Mouse (Mus musculus) adrenal gland, postnatal 14 days (tissue): Measurements from ENCODE around the gene Nup50. TPM values are rescaled to one million over a fixed set of nuclear protein-coding genes. Genes with fewer than 3 reads are reported as not detected.
A peak's percentile ranks its signal among the peaks of the same experiment; 100 is the strongest.

Experiments used
- DNase-seq: peaks from one replicate; pipeline ENCODE4 v3.0.0; 2021; ENCODE audit warnings: mixed read lengths
- long read RNA-seq, 2 experiments: library from polyadenylated mRNA; stranded (forward); transcript quantifications; one replicate each; pipeline ENCODE4 v2.0.0; 2021
- total RNA-seq: library from RNA; stranded (reverse); gene quantifications from 2 replicates; pipeline ENCODE4 v1.2.3, GENCODE M21; 2021

Nup50 gene
- total RNA-seq: 30.9 and 33.1 TPM in 2 replicates
- long read RNA-seq, experiment 1, full-length matches to known transcripts: 31 of 38 reads
- long read RNA-seq, experiment 1, partial matches to known transcripts: 5 of 38 reads
- long read RNA-seq, experiment 1, other reads (novel, unspliced or antisense): 2 of 38 reads
- long read RNA-seq, experiment 2, full-length matches to known transcripts: 17 of 23 reads
- long read RNA-seq, experiment 2, partial matches to known transcripts: 6 of 23 reads
- long read RNA-seq, experiment 2, other reads (novel, unspliced or antisense): 0 of 23 reads

DNA sequence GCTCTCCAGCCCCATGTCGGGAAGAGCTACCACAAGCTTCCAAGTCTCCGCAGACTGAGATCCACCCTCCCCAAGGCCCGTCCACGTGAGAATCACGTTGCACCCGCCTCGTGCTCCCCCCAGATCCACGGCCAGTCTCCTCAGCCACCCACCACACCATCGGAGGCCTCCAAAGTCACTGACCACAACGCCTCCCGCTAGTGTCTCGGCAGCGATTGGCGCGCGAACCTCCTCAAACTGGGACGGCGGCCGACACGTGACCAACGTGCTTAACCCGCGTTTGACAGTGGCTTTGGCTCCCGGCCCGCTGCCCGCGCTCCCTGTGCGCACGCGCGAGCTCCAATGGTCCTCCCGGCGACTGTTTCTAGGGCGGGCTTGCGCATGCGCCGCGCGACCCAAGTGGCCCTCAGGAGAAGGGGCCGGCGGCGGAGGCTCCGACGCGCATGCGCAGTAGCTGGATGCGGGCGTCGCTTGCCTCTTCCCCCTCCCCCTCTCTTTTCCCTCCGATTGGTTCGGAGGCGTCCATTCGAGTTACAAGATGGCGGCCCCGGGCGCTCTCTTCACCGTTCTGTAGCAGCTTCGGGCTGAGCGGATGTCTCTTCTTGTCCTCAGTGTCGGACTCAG, at the start of gene Nup50:
Gene Nup50, plus strand, starts transcription at position 528 of the 624 bp plus-strand sequence.
- peak; percentile 100 for DNase-seq

- no peak for DNase-seq
Observed at GRCm38 (mm10) chr15:84873867-84874266, 49.3 kb upstream of the Nup50 start.

- DNase-seq: no peak
Observed at GRCm38 (mm10) chr15:84877029-84877815, 46.0 kb upstream of the Nup50 start.

DNA sequence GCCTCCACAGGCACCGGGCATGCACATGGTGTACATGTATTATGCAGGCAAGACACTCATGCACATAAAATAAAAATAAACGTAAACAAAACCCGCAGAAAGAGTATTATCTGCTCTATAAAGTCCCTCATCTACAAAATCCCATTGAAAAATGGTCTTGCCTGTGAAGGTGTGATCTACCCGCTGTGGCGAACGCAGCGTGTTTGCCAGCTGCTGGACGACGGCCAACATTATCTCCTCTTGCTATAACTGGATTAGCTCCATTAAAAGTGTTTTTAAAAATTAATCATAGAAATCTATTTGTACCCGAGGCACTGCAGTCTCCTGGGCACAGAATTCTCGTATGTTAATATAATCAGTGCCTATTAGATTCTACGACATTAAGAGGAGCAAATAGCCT, 35.1 kb upstream of the Nup50 start:
- DNase-seq: peak; percentile 23

DNA sequence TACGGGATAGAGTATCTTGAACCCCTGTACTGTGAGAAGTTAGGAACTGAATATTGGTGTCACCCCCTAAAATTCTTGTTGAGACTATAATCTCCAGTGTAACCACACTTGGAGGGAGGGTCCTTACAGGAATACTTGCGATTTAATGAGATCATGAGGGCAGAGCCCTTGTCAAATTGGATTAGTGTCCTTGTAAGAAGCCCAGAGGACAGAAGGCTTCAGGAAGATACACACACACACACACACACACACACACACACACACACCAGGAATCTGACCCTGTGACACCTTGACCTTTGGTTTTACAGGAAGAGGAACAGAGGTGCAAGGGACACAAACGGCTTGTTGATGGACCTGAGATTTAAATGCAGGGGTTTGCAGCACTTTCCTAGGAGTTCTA, 32.0 kb upstream of the Nup50 start:
- DNase-seq: no peak

- DNase-seq: peak; percentile 78
Observed at GRCm38 (mm10) chr15:84891658-84892057, 31.6 kb upstream of the Nup50 start.

GRCm38 (mm10) chr15:84896216-84896615, 27.0 kb upstream of the Nup50 start:
- DNase-seq: peak; percentile 43

GRCm38 (mm10) chr15:84896664-84897063, 26.5 kb upstream of the Nup50 start:
- no peak for DNase-seq

DNA sequence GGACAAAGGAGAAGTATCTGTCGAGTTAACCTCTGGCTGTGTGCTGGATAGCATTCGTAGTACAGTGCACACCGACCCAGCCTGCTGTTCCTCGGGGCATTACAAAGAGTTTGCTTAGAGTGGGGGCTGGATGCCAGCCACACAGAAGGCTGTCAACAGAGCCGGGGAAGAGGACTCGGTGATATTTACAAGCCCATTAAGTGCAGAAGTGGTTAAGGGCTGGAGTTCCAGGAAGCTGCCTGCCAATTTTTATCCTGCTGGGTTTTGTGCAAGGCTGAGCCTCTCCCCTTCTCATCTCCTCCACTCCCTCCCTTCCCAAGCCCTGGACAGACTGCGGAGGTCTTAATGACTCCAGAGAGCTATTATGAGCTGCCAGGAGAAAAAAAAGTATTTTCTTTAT, 25.1 kb upstream of the Nup50 start:
- DNase-seq: no peak

GRCm38 (mm10) chr15:84903843-84904385, 19.3 kb upstream of the Nup50 start:
- DNase-seq: no peak

GRCm38 (mm10) chr15:84913201-84913600, 10.0 kb upstream of the Nup50 start:
- no peak for DNase-seq

DNA sequence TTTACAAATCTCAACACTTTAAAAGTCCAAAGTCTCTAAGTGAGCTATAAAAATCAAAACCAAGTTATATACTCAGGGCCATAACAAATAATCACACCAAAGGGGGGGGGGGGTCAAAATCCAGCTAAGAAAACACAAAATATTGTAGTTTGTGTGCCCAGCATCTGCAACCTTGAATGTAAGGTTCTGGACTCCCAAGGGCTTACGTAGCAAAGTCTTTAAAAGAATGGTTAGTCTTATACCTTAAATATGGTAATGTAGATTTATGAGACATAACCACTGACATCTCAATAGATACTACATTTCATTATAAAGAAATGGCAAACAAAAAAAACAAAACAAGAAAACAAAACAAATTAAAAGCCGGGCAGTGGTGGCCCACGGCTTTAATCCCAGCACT, 3.3 kb upstream of the Nup50 start, which contains the start of gene Gm29666:
Gene Gm29666, minus strand, starts transcription at position 101 of the 400 bp plus-strand sequence.
- DNase-seq: no peak

- DNase-seq: peak; percentile 78
Observed at GRCm38 (mm10) chr15:84923508-84924181, 434 bp downstream of the Nup50 start.

- DNase-seq: no peak
Observed at GRCm38 (mm10) chr15:84924781-84925315, 1.6 kb downstream of the Nup50 start.

DNA sequence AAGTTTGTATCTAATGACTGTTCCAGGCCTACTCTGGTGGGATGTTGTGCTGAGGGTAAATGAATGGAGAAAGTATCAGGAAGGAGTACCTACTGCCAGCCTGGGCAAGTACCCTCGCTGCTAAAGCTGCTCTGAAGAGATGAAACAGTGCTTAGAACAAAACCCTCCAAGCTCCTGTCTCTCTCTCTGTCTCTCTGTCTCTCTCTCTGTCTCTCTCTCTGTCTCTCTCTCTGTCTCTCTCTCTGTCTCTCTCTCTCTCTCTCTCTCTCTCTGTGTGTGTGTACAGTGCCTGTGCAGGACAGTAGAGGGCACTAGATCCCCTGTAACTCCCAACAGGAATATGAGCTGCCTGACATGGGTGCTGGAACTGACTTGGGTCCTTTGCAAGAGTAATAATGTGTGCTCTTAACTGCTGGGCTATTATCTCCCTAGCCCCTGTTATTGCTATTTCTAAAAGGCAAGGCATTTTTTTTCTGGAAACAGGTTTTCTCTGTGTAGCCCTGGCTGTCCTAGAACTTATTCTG, 2.3 kb downstream of the Nup50 start:
- no peak for DNase-seq

DNA sequence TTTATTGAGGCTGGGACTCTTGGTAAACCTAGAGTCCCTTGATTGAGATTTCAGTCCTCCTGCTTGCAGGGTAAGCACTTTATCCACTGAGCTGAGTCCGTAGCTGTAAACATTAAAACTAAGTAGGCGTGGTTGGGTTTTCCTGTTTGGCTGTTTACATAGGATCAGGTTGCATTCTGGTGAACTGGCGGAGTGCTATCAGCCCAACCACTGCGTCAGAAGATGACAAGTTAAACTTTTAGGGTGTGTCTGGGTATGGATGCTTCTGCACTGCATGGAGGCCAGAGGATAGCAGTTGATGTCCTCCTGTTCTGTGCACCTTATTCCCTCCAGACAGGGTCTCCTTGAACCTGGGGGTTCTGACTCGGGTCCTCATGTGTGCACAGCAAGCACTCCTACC, 9.1 kb downstream of the Nup50 start:
- DNase-seq: no peak

DNA sequence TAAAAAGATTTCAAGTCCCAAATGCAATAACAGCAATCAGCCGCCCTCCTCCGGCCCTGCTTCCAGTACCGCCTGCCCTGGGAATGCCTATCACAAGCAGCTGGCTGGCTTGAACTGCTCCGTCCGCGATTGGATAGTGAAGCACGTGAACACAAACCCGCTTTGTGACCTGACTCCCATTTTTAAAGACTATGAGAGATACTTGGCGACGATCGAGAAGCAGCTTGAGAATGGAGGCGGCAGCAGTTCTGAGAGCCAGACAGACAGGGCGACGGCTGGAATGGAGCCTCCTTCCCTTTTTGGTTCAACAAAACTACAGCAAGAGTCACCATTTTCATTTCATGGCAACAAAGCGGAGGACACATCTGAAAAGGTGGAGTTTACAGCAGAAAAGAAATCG, 11.7 kb downstream of the Nup50 start:
- DNase-seq: no peak

DNA sequence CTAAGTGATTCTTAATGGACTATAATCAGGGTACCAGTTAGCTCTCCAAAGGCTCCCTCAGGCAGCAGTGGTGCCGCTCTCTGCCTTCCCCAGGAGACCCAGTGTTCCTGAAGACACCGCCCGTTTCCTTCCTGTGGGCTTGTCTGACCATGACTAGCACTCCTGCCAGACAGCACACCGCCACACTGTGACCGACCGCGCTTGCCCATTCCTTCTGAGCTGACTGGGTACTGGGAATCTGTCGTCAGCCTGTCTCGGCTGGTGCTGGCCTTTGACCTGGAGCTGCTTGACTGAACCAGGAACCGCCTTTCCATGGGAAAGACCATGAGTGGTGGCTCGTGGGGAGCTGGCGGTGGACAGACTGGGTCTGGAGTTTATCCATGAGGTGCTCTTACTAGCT, 16.9 kb downstream of the Nup50 start:
- peak; percentile 35 for DNase-seq

DNA sequence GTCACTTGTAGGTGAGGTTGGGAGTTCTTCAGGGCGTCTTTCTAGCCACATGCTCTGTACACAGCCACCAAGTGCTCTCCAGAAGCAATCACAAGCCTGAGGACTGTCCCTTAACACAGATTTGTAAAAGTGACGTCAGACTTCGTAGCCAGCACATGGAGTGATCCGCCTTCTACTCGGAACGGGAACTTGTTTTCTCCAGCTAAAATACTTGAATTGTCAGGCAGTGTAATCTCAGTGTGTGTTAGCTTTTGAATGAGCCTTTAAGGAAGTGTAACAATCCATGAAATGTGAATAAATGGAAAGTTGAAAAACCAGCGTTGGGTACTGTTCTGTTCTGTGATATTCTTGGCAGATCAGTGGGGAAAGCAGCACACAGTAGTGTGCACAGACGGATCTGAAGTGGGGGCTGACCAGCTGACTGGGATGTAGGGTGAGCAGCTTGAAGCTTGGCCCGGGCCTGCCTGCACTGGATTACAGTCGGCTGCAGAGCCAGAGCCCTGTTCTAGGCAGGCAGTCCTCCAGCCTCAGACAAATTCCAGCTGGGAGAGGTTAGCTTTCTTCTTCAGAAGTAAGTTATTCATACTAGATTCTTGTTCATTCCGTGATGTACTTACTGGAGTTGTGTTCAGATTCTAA, 19.6 kb downstream of the Nup50 start:
- DNase-seq: no peak

DNA sequence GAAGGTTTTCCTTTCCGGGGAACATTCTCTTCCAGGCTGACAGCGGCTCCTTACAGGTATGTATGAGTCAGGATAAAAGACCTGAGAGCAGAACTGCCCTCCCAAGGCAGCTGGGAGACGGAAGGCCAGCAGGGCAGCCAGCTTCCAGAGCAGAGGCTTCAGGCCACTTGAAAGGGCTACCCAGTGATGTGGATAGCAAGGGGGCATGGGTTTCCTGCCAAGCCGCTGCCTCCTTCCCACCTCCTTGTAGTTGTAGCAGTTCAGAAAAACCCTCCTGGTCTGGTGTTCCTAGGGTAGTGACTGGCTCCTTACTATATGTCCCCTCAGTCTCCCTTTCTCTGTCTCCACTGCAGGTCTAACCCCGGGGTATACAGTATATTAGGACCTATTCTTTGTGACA, 21.1 kb downstream of the Nup50 start:
- DNase-seq: no peak

GRCm38 (mm10) chr15:84948990-84949389, 25.8 kb downstream of the Nup50 start:
- no peak for DNase-seq
